Comparison of ENCODE assay signal across 20 mouse cellular contexts in the genomic region with DNA sequence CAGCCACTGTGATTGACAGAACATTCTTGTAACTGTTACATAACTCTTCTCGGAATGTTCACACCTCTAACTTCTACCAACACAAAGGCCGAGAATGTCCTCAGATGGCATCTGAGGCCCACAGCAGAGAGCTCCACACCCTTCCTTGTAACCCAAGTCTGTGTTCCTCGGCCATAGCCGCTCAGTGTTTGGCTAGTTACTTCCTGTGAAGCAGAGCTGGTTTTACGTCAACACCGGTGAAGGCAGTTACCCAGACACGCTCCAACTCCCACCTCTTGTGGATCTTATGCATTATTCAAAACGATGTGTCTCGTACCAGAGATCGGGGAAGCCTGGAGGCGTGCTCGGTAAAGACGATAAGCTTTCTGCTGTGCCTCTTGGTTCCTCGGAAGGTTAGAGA. TPM values are rescaled to one million over a fixed set of nuclear protein-coding genes. Genes with fewer than 3 reads are reported as not detected.
DNase-seq lines count a peak whose midpoint lies in the region; ATAC-seq and TF ChIP-seq lines count a peak whose summit lies in the region.
"Had no signal": no experiment of that assay in that cellular context is flagged by ENCODE, and none has a peak within 500 bp of the region (broad histone marks: within the 10 kb centered on the region; RNA-seq: fewer than 3 reads in every experiment).

No protein-coding gene starts in this region.

- H3K4me1 ChIP-seq in hindbrain, embryonic 16.5 days (ENCODE audit: control insufficient read depth, insufficient read depth, low read depth, low read length), result peaks cover 6% of the 10 kb centered on the region; the same call in 1 of the 2 replicates
- peaks cover 17% of the 10 kb centered on the region for H3K4me1 ChIP-seq in hindbrain, embryonic 13.5 days (replicated peaks)
- peaks cover 5% of the 10 kb centered on the region for H3K4me1 ChIP-seq in lung, adult 2 months (ENCODE audit: control insufficient read depth, insufficient read depth, low read length)
- H3K4me1 ChIP-seq in CH12.LX (ENCODE audit: control insufficient read depth in 1 of 2, insufficient read depth in 2 of 2), result peaks cover 0 to 6% of the 10 kb centered on the region in 2 experiments; a peak in 1 of 4 replicates
- H3K4me1 ChIP-seq in forebrain, embryonic 13.5 days, result peaks cover 13% of the 10 kb centered on the region

- no peak for TF ChIP-seq EP300 in CH12.LX (IDR thresholded peaks at IDR 0.05; ENCODE audit: low read length)

- DNase-seq in lung, adult 18-20 months, result peak; percentile 19 to 56
- DNase-seq in lung, adult 2 months, result no peak
- peak; percentile 18 for DNase-seq in CH12.LX (ENCODE audit: extremely low read depth)
- peak; percentile 43 to 62 for DNase-seq in left cerebral cortex, adult 8-10 months (ENCODE audit: low spot score in 2 of 2)
- no peak for DNase-seq in spleen, postnatal 4 days (ENCODE audit: low spot score in 2 of 2)
- DNase-seq: adrenal gland, postnatal 10 days; cerebellum, adult 18-20 months; kidney, postnatal 36 days; spleen, adult 18-20 months; thymus, postnatal 14 days had no signal

- H3K79me2 ChIP-seq in CH12.LX (replicated peaks; ENCODE audit: control insufficient read depth, extremely low read depth, insufficient read depth, poor library complexity, severe bottlenecking), result no peaks in the 10 kb centered on the region

- H3K9me3 ChIP-seq in hindbrain, embryonic 16.5 days (ENCODE audit: control insufficient read depth, low read length), result no peaks in the 10 kb centered on the region
- H3K9me3 ChIP-seq in hindbrain, embryonic 13.5 days, result no peaks in the 10 kb centered on the region
- no peaks in the 10 kb centered on the region for H3K9me3 ChIP-seq in CH12.LX (replicated peaks; ENCODE audit: low read length)
- H3K9me3 ChIP-seq in forebrain, embryonic 13.5 days (replicated peaks), result no peaks in the 10 kb centered on the region
- H3K9me3 ChIP-seq: embryonic facial prominence, embryonic 13.5 days; heart, embryonic 12.5 days; hindbrain, embryonic 15.5 days; liver, embryonic 12.5 days; midbrain, embryonic 10.5 days; stomach, embryonic 15.5 days had no signal

- H3K9ac ChIP-seq in hindbrain, embryonic 16.5 days (ENCODE audit: low read depth, low read length), result no peak overlapping the region
- H3K9ac ChIP-seq in hindbrain, embryonic 13.5 days, result no peak overlapping the region
- no peak overlapping the region for H3K9ac ChIP-seq in CH12.LX (ENCODE audit: insufficient read depth, low read depth)
- H3K9ac ChIP-seq in forebrain, embryonic 13.5 days, result no peak overlapping the region
- H3K9ac ChIP-seq: embryonic facial prominence, embryonic 13.5 days; heart, embryonic 12.5 days; hindbrain, embryonic 15.5 days; liver, embryonic 12.5 days; stomach, embryonic 15.5 days had no signal

- in situ Hi-C loops in CH12.LX (cut with MboI; ENCODE audit: low pct_ligation_motif_present, low pct_unique_long_range_greater_than_20kb, low sequenced_read_pairs), result loop anchor here (10.0 kb wide), 1 partner anchor 95 kb away; no protein-coding TSS in a partner anchor

- no peaks in the 10 kb centered on the region for H3K36me3 ChIP-seq in hindbrain, embryonic 16.5 days (ENCODE audit: control insufficient read depth, insufficient read depth, low read length)
- no peaks in the 10 kb centered on the region for H3K36me3 ChIP-seq in hindbrain, embryonic 13.5 days
- no peaks in the 10 kb centered on the region for H3K36me3 ChIP-seq in CH12.LX (replicated peaks in 1 of 2; ENCODE audit: control insufficient read depth in 1 of 2, insufficient read depth in 1 of 2, low read length in 1 of 2)
- H3K36me3 ChIP-seq in forebrain, embryonic 13.5 days (ENCODE audit: poor library complexity, severe bottlenecking), result no peaks in the 10 kb centered on the region
- H3K36me3 ChIP-seq: embryonic facial prominence, embryonic 13.5 days; heart, embryonic 12.5 days; hindbrain, embryonic 15.5 days; liver, embryonic 12.5 days; midbrain, embryonic 10.5 days; stomach, embryonic 15.5 days had no signal

- no peak for TF ChIP-seq CTCF in lung, adult 2 months (IDR thresholded peaks at IDR 0.05; ENCODE audit: insufficient read depth, low read length)
- no peak for TF ChIP-seq CTCF in CH12.LX (conservative IDR thresholded peaks at IDR 0.05 in 1 of 2, IDR thresholded peaks at IDR 0.05 in 1 of 2; ENCODE audit: low read depth in 2 of 2, low read length in 2 of 2)

- no peak overlapping the region for H3K4me3 ChIP-seq in hindbrain, embryonic 16.5 days (ENCODE audit: low read length)
- H3K4me3 ChIP-seq in hindbrain, embryonic 13.5 days, result no peak overlapping the region
- no peak overlapping the region for H3K4me3 ChIP-seq in lung, adult 2 months (replicated peaks; ENCODE audit: extremely low read depth, low read depth, low read length)
- H3K4me3 ChIP-seq in CH12.LX (replicated peaks in 1 of 3; ENCODE audit: low read depth in 2 of 3, low read length in 2 of 3, poor library complexity in 1 of 3), result no peak overlapping the region
- no peak overlapping the region for H3K4me3 ChIP-seq in forebrain, embryonic 13.5 days
- H3K4me3 ChIP-seq: embryonic facial prominence, embryonic 13.5 days; heart, embryonic 12.5 days; hindbrain, embryonic 15.5 days; liver, embryonic 12.5 days; midbrain, embryonic 10.5 days; stomach, embryonic 15.5 days had no signal

- no peak for TF ChIP-seq POLR2A in lung, adult 2 months (IDR thresholded peaks at IDR 0.05; ENCODE audit: borderline replicate concordance, extremely low read depth, low read depth, low read length)
- TF ChIP-seq POLR2A in CH12.LX (IDR thresholded peaks at IDR 0.05; ENCODE audit: low read depth, low read length), result no peak

- dilution Hi-C loops in CH12.LX (cut with MboI; ENCODE audit: extremely low pct_ligation_motif_present, extremely low pct_unique_long_range_greater_than_20kb, low sequenced_read_pairs), result no loop called here

- H3K27ac ChIP-seq in hindbrain, embryonic 16.5 days (ENCODE audit: low read depth, low read length), result no peak overlapping the region
- H3K27ac ChIP-seq in hindbrain, embryonic 13.5 days, result no peak overlapping the region
- no peak overlapping the region for H3K27ac ChIP-seq in CH12.LX (ENCODE audit: insufficient read depth, low read depth)
- H3K27ac ChIP-seq in forebrain, embryonic 13.5 days, result no peak overlapping the region
- H3K27ac ChIP-seq: embryonic facial prominence, embryonic 13.5 days; hindbrain, embryonic 15.5 days; liver, embryonic 12.5 days; midbrain, embryonic 10.5 days; stomach, embryonic 15.5 days had no signal

- 0 out of 2 replicates have a peak overlapping the region, but pooled peaks have one; percentile 0 for H3K4me2 ChIP-seq in hindbrain, embryonic 16.5 days (ENCODE audit: low read length)
- no peak overlapping the region for H3K4me2 ChIP-seq in hindbrain, embryonic 13.5 days
- no peak overlapping the region for H3K4me2 ChIP-seq in CH12.LX (ENCODE audit: insufficient read depth, low read depth, poor library complexity, severe bottlenecking)
- no peak overlapping the region for H3K4me2 ChIP-seq in forebrain, embryonic 13.5 days
- H3K4me2 ChIP-seq: embryonic facial prominence, embryonic 13.5 days; heart, embryonic 12.5 days; hindbrain, embryonic 15.5 days; liver, embryonic 12.5 days; stomach, embryonic 15.5 days had no signal

- TF ChIP-seq RAD21 in CH12.LX (IDR thresholded peaks at IDR 0.05; ENCODE audit: low read depth, low read length), result no peak

- 60% methylated on average over 14 of the region's 14 CpGs for whole genome bisulfite sequencing in hindbrain, embryonic 16.5 days
- WGBS in hindbrain, embryonic 13.5 days, result 64% methylated on average over 14 of the region's 14 CpGs
- 64% methylated on average over 14 of the region's 14 CpGs for WGBS in lung, adult 2 months
- 83% methylated on average over 14 of the region's 14 CpGs for WGBS in forebrain, embryonic 13.5 days

- H3K27me3 ChIP-seq in hindbrain, embryonic 16.5 days (replicated peaks; ENCODE audit: control insufficient read depth, insufficient read depth, low read length), result 0 out of 2 replicates have a peak, but pooled peaks cover 4% of the 10 kb centered on the region
- peaks cover 20% of the 10 kb centered on the region for H3K27me3 ChIP-seq in hindbrain, embryonic 13.5 days
- peaks cover 87% of the 10 kb centered on the region for H3K27me3 ChIP-seq in CH12.LX (replicated peaks)
- peaks cover 14% of the 10 kb centered on the region for H3K27me3 ChIP-seq in forebrain, embryonic 13.5 days
- H3K27me3 ChIP-seq: hindbrain, embryonic 15.5 days; stomach, embryonic 15.5 days had no signal

- ATAC-seq in hindbrain, embryonic 16.5 days, result no peak
- ATAC-seq in hindbrain, embryonic 13.5 days (ENCODE audit: low FRiP score), result no peak
- ATAC-seq in forebrain, embryonic 13.5 days, result no peak
- ATAC-seq: intestine, postnatal 0 days; liver, embryonic 12.5 days had no signal

TF ChIP-seq in CH12.LX, 34 proteins besides CTCF, POLR2A, EP300 and RAD21 (continues in another document):
- no peak for TF ChIP-seq NRF1 (IDR thresholded peaks at IDR 0.05; ENCODE audit: low read depth, low read length)

RNA-seq across cellular contexts. Expression of a gene that starts 1.3 kb away (rescaled TPM):
- polyA plus RNA-seq in hindbrain, embryonic 16.5 days (2015; fragmentation: Nextera tagmentation; extraction: Ambion mirVana), result 7.5 and 10.3 TPM in 2 replicates
- polyA plus RNA-seq in hindbrain, embryonic 13.5 days (2015; fragmentation: Nextera tagmentation; extraction: Ambion mirVana), result 6.7 and 6.9 TPM in 2 replicates
- polyA plus RNA-seq in lung, adult 2 months (2012; rRNA removed), result 5.6 and 8.0 TPM in 2 replicates
- not detected in 2 replicates for total RNA-seq in CH12.LX (2012; rRNA removed)
- not detected in 2 replicates for total RNA-seq in CH12.LX (2014; rRNA removed)
- 0.10 TPM in 1 of 2 replicates, not detected in the other for polyA plus RNA-seq in CH12.LX (2012; ENCODE audit: insufficient read length, low read depth)
- total RNA-seq in left cerebral cortex, adult 8-10 months (2022), result 1 to 10 TPM; 4.3 to 5.8 (median 5.1) TPM
- 3.1 TPM in 2 replicates for polyA plus RNA-seq in forebrain, embryonic 13.5 days (2015; fragmentation: Nextera tagmentation; extraction: Ambion mirVana)
- polyA plus RNA-seq: intestine, postnatal 0 days; liver, embryonic 12.5 days had no signal

RNA-seq across cellular contexts. Expression of a gene that starts 32.5 kb away (rescaled TPM):
- 20.9 and 25.1 TPM in 2 replicates for polyA plus RNA-seq in hindbrain, embryonic 16.5 days (2015; fragmentation: Nextera tagmentation; extraction: Ambion mirVana)
- polyA plus RNA-seq in hindbrain, embryonic 13.5 days (2015; fragmentation: Nextera tagmentation; extraction: Ambion mirVana), result 10.2 and 10.5 TPM in 2 replicates
- polyA plus RNA-seq in lung, adult 2 months (2012; rRNA removed), result 55.7 and 145 TPM in 2 replicates
- total RNA-seq in CH12.LX (2012; rRNA removed) (not detected in 2 replicates), CH12.LX (2014; rRNA removed) (not detected in 2 replicates)
- polyA plus RNA-seq in CH12.LX (2012; ENCODE audit: insufficient read length, low read depth), result not detected in 2 replicates
- 10 to 100 TPM; 28.0 to 33.1 (median 29.4) TPM for total RNA-seq in left cerebral cortex, adult 8-10 months (2022)
- 6.5 and 7.0 TPM in 2 replicates for polyA plus RNA-seq in forebrain, embryonic 13.5 days (2015; fragmentation: Nextera tagmentation; extraction: Ambion mirVana)

RNA-seq across cellular contexts. Expression of a gene that starts 56.3 kb away (rescaled TPM):
- polyA plus RNA-seq in hindbrain, embryonic 16.5 days (2015; fragmentation: Nextera tagmentation; extraction: Ambion mirVana), result 89.0 and 101 TPM in 2 replicates
- 44.8 and 45.3 TPM in 2 replicates for polyA plus RNA-seq in hindbrain, embryonic 13.5 days (2015; fragmentation: Nextera tagmentation; extraction: Ambion mirVana)
- polyA plus RNA-seq in lung, adult 2 months (2012; rRNA removed), result 14.7 and 17.9 TPM in 2 replicates
- total RNA-seq in CH12.LX (2012; rRNA removed) (0.08 and 0.13 TPM in 2 replicates), CH12.LX (2014; rRNA removed) (0.07 and 0.11 TPM in 2 replicates)
- polyA plus RNA-seq in CH12.LX (2012; ENCODE audit: insufficient read length, low read depth), result not detected in 2 replicates
- 10 to 100 TPM; 44.9 to 68.4 (median 49.3) TPM for total RNA-seq in left cerebral cortex, adult 8-10 months (2022)
- polyA plus RNA-seq in forebrain, embryonic 13.5 days (2015; fragmentation: Nextera tagmentation; extraction: Ambion mirVana), result 8.1 and 9.6 TPM in 2 replicates

Comparison
In these comparisons a context has a peak if more than half of its experiments do, and no peak if none do; other contexts are left out.
1. DNase-seq: peak in lung, adult 18-20 months (2 of 2), CH12.LX (single experiment) and left cerebral cortex, adult 8-10 months (2 of 2); none in lung, adult 2 months (single experiment) and spleen, postnatal 4 days (0 of 2).